Mouse (Mus musculus): ENCODE data around the gene Il6ra.

- TF ChIP-seq CTCF (IDR thresholded peaks at IDR 0.05; ENCODE audit: low read depth, low read length): peak; percentile 38; the same call in 1 of the 2 replicates
- no peak for TF ChIP-seq GATA1 (IDR thresholded peaks at IDR 0.05; ENCODE audit: borderline replicate concordance, low read length)
These were observed 70.7 kb downstream of the Il6ra start for GRCm38 (mm10) chr3:89842258-89842657.

Data from G1E (cell line).